Mouse (Mus musculus) liver, embryonic 13.5 days (tissue): ENCODE measurements around the gene Pelo. TPM values are rescaled to one million over a fixed set of nuclear protein-coding genes. Genes with fewer than 3 reads are reported as not detected.
A peak's percentile ranks its signal among the peaks of the same experiment; 100 is the strongest.

Source experiments
- ATAC-seq: fragments of 200-750 bp; cut with Nextera tagmentation; 2 replicates; pipeline ENCODE4 v1.8.0; 2017; ENCODE audit warnings: low read depth, mild to moderate bottlenecking, moderate number of reproducible peaks, moderate library complexity
- DNase-seq: peaks from one replicate; pipeline ENCODE4 v3.0.0; 2022
- H3K27ac ChIP-seq: fragments of 300-500 bp; sonication (generic); 2 replicates; pipeline ENCODE4 v1.5.1; 2015; ENCODE audit warnings: moderate library complexity, mild to moderate bottlenecking, inconsistent platforms
- H3K27me3 ChIP-seq: fragments of 300-500 bp; sonication (generic); 2 replicates; pipeline ENCODE4 v1.6.1; 2015; ENCODE audit warnings: mild to moderate bottlenecking, inconsistent platforms
- H3K36me3 ChIP-seq: fragments of 300-500 bp; sonication (generic); 2 replicates; pipeline ENCODE4 v1.6.1; 2015; ENCODE audit warnings: mild to moderate bottlenecking, inconsistent platforms
- H3K4me1 ChIP-seq: fragments of 300-500 bp; sonication (generic); replicated peaks from 2 replicates; pipeline ENCODE4 v1.6.1; 2015; ENCODE audit warnings: inconsistent platforms
- H3K4me2 ChIP-seq: fragments of 300-500 bp; sonication (generic); 2 replicates; pipeline ENCODE4 v1.6.1; 2015; ENCODE audit warnings: inconsistent platforms, mild to moderate bottlenecking, moderate library complexity
- H3K4me3 ChIP-seq: fragments of 300-500 bp; sonication (generic); replicated peaks from 2 replicates; pipeline ENCODE4 v1.5.1; 2015; ENCODE audit warnings: mild to moderate bottlenecking, inconsistent platforms
- H3K9ac ChIP-seq: fragments of 300-500 bp; sonication (generic); 2 replicates; pipeline ENCODE4 v1.6.1; 2015; ENCODE audit warnings: mild to moderate bottlenecking, inconsistent platforms
- H3K9me3 ChIP-seq: fragments of 300-500 bp; sonication (generic); replicated peaks from 2 replicates; pipeline ENCODE4 v1.6.1; 2016; ENCODE audit warnings: inconsistent platforms
- WGBS: fragments of 180-500 bp; shearing (Covaris S2); methylation state at CpG from one replicate; pipeline ENCODE4 v1.1.7; 2015; ENCODE audit not compliant: insufficient replicate concordance; 5-methylcytosine and 5-hydroxymethylcytosine counted together
- polyA plus RNA-seq: library from polyadenylated mRNA; unstranded; fragments of >200 nt; fragmentation: Nextera tagmentation; extraction: Ambion mirVana; gene quantifications from 2 replicates; pipeline ENCODE4 v1.2.1, GENCODE M21; 2015

The Pelo gene
- polyA plus RNA-seq = 4.3 and 5.1 TPM in 2 replicates

- Histone ChIP-seq H3K9ac (peak within 1 kb of the TSS; percentile 95), H3K4me3 (peak within 1 kb of the TSS; percentile 84), H3K4me2 (peak within 1 kb of the TSS; percentile 97), H3K4me1 (peaks cover 47% of the 10 kb centered on the region), H3K27me3 (no peaks in the 10 kb centered on the region), H3K9me3 (no peaks in the 10 kb centered on the region), H3K27ac (peak within 1 kb of the TSS; percentile 99), H3K36me3 (peaks cover 30% of the 10 kb centered on the region)
- DNase-seq = peak; percentile 94
- under 1% methylated on average over 60 of the region's 60 CpGs for WGBS
- peak; percentile 88 for ATAC-seq
Measured at GRCm38 (mm10) chr13:115090069-115090976, at the start of gene Pelo. TSS of gene Pelo (minus strand) at chr13:115090186.

DNA sequence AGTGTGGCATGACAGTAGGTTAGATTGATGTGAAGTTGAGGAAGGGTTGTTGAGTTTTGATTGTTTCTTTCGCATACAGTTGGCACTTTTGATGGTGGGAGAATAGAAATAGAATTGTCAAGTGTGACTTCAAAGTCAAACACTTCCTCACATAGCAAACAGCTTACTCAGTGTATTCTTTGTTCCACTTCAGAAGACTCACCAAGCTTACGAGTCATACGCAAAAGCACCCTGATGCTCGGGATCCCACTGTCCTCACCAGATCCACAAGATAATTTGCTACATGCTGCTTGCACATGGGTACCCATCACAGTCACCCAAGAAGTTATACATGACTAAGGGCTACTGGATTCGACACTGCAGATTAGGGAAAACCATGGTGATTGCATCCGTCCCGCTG lies 48.5 kb upstream of the Pelo start:
- WGBS = 79% methylated on average over 7 of the region's 7 CpGs
- DNase-seq (no peak), ATAC-seq (no peak)
- no peaks in the 10 kb centered on the region for H3K36me3 ChIP-seq
- H3K4me1 ChIP-seq = no peaks in the 10 kb centered on the region
- H3K4me2 ChIP-seq = no peak overlapping the region
- H3K9ac ChIP-seq = no peak overlapping the region
- no peaks in the 10 kb centered on the region for H3K9me3 ChIP-seq
- no peak overlapping the region for H3K27ac ChIP-seq
- no peak overlapping the region for H3K4me3 ChIP-seq
- no peaks in the 10 kb centered on the region for H3K27me3 ChIP-seq

GRCm38 (mm10) chr13:115136761-115137160 lies 46.8 kb upstream of the Pelo start:
- Histone ChIP-seq H3K27me3 (no peaks in the 10 kb centered on the region), H3K4me2 (no peak overlapping the region), H3K27ac (no peak overlapping the region), H3K4me3 (no peak overlapping the region), H3K9me3 (no peaks in the 10 kb centered on the region), H3K4me1 (no peaks in the 10 kb centered on the region), H3K36me3 (no peaks in the 10 kb centered on the region), H3K9ac (no peak overlapping the region)
- ATAC-seq (no peak), DNase-seq (no peak)
- 63% methylated on average over 3 of the region's 3 CpGs for WGBS

DNA sequence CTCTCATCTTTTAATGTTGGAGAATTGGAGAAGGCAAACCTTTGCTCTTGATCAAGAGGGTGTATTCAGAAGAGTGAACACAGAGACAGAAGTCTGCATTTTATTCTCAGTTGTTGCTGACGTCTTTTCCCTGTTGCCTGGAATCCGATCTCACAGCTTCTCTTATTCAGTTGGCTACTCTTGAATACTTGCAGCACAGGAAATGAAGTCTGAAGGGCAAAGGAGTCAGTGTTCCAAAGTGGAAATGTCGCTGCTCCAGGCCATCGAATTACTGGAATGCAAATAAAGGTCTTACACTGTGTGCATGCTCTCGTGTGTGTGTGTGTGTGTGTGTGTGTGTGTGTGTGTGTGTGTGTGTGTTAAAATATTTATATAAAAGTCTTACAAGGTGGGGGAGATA lies 42.4 kb upstream of the Pelo start:
- Histone ChIP-seq H3K27me3 (no peaks in the 10 kb centered on the region), H3K36me3 (no peaks in the 10 kb centered on the region), H3K27ac (no peak overlapping the region), H3K4me2 (no peak overlapping the region), H3K9me3 (no peaks in the 10 kb centered on the region), H3K4me3 (no peak overlapping the region), H3K4me1 (peaks cover 5% of the 10 kb centered on the region; the same call in 1 of the 2 replicates), H3K9ac (no peak overlapping the region)
- DNase-seq (no peak), ATAC-seq (no peak)
- 35% methylated on average over 5 of the region's 5 CpGs for WGBS

DNA sequence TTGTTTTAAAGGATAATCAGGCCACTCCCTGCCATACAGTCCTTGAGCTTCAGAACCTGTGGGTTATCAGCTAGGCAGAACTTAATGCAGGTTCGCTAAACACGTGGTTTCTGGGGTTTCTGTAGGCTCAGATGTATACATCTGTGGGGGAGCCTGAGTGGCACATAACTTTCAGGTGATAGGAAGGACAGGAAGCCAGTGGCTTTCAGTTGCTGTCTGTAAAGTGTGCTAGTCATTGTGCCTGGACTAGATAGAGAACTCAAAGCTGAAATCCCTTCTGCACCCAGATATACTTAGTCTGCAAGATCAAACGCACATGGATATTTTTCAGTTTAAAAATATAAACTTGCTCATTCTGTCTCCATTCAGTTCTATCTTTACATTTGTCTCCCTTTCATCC lies 41.4 kb upstream of the Pelo start:
- no peaks in the 10 kb centered on the region for H3K9me3 ChIP-seq
- H3K9ac ChIP-seq = no peak overlapping the region
- no peaks in the 10 kb centered on the region for H3K36me3 ChIP-seq
- no peak overlapping the region for H3K4me2 ChIP-seq
- H3K27ac ChIP-seq = no peak overlapping the region
- WGBS = 8% methylated on average over 3 of the region's 3 CpGs
- H3K4me3 ChIP-seq = no peak overlapping the region
- DNase-seq (no peak), ATAC-seq (peak; percentile 43; the same call in 1 of the 2 replicates)
- peaks cover 5% of the 10 kb centered on the region; the same call in 1 of the 2 replicates for H3K4me1 ChIP-seq
- H3K27me3 ChIP-seq = no peaks in the 10 kb centered on the region

- Histone ChIP-seq H3K4me1 (peaks cover 5% of the 10 kb centered on the region; the same call in 1 of the 2 replicates), H3K27me3 (no peaks in the 10 kb centered on the region), H3K4me2 (no peak overlapping the region), H3K9me3 (no peaks in the 10 kb centered on the region), H3K27ac (no peak overlapping the region), H3K4me3 (no peak overlapping the region), H3K36me3 (no peaks in the 10 kb centered on the region), H3K9ac (no peak overlapping the region)
- no peak for ATAC-seq
- 35% methylated on average over 2 of the region's 2 CpGs for WGBS
- DNase-seq = no peak
Measured at GRCm38 (mm10) chr13:115130035-115130434, 40.0 kb upstream of the Pelo start.

- ATAC-seq (no peak), DNase-seq (no peak)
- Histone ChIP-seq H3K27ac (no peak overlapping the region), H3K4me1 (peaks cover 5% of the 10 kb centered on the region; the same call in 1 of the 2 replicates), H3K4me3 (no peak overlapping the region), H3K36me3 (no peaks in the 10 kb centered on the region), H3K4me2 (no peak overlapping the region), H3K27me3 (no peaks in the 10 kb centered on the region), H3K9ac (no peak overlapping the region), H3K9me3 (no peaks in the 10 kb centered on the region)
- WGBS = 56% methylated on average over 1 of the region's 1 CpGs
Measured at GRCm38 (mm10) chr13:115127826-115128225, 37.8 kb upstream of the Pelo start.

DNA sequence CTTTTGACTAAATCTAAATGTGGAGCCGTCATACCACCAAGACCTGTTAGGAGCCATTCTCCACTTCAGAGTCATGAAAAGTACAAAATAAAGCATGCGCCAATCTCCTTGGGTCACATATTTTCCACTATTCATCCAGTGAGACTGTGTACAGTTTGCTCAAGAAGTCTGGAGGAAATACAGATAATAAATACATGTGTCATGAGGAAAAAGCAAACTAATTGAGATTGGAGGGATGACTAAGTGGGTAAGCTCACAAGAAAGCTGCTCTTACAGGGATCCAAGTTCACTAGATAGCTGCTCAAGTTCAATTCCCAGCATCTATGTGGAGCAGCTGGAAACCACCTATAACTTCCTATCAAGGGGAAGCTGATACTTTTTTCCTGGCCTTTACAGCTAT lies 36.5 kb upstream of the Pelo start:
- 78% methylated on average over 2 of the region's 2 CpGs for WGBS
- ATAC-seq (no peak), DNase-seq (no peak)
- Histone ChIP-seq H3K27me3 (no peaks in the 10 kb centered on the region), H3K4me2 (no peak overlapping the region), H3K9ac (no peak overlapping the region), H3K4me1 (peaks cover 5% of the 10 kb centered on the region; the same call in 1 of the 2 replicates), H3K27ac (no peak overlapping the region), H3K36me3 (no peaks in the 10 kb centered on the region), H3K4me3 (no peak overlapping the region), H3K9me3 (no peaks in the 10 kb centered on the region)

- WGBS = 69% methylated on average over 4 of the region's 4 CpGs
- Histone ChIP-seq H3K4me2 (no peak overlapping the region), H3K4me1 (no peaks in the 10 kb centered on the region), H3K36me3 (no peaks in the 10 kb centered on the region), H3K27me3 (no peaks in the 10 kb centered on the region), H3K4me3 (no peak overlapping the region), H3K27ac (no peak overlapping the region), H3K9ac (no peak overlapping the region), H3K9me3 (no peaks in the 10 kb centered on the region)
- ATAC-seq (no peak), DNase-seq (no peak)
Measured at GRCm38 (mm10) chr13:115125130-115125529, 35.1 kb upstream of the Pelo start.

GRCm38 (mm10) chr13:115124521-115124920 lies 34.5 kb upstream of the Pelo start:
- no peak for DNase-seq
- 33% methylated on average over 1 of the region's 1 CpGs for WGBS
- Histone ChIP-seq H3K27me3 (no peaks in the 10 kb centered on the region), H3K36me3 (no peaks in the 10 kb centered on the region), H3K27ac (no peak overlapping the region), H3K9me3 (no peaks in the 10 kb centered on the region), H3K4me2 (no peak overlapping the region), H3K4me1 (no peaks in the 10 kb centered on the region), H3K4me3 (no peak overlapping the region), H3K9ac (no peak overlapping the region)
- no peak for ATAC-seq

GRCm38 (mm10) chr13:115118756-115119155 lies 28.8 kb upstream of the Pelo start:
- H3K4me3 ChIP-seq = no peak overlapping the region
- no peak overlapping the region for H3K4me2 ChIP-seq
- H3K36me3 ChIP-seq = no peaks in the 10 kb centered on the region
- no peak overlapping the region for H3K9ac ChIP-seq
- no peaks in the 10 kb centered on the region for H3K4me1 ChIP-seq
- DNase-seq (no peak), ATAC-seq (no peak)
- H3K27ac ChIP-seq = no peak overlapping the region
- WGBS = 46% methylated on average over 5 of the region's 5 CpGs
- no peaks in the 10 kb centered on the region for H3K27me3 ChIP-seq
- no peaks in the 10 kb centered on the region for H3K9me3 ChIP-seq

GRCm38 (mm10) chr13:115118195-115118594 lies 28.2 kb upstream of the Pelo start:
- Histone ChIP-seq H3K4me1 (no peaks in the 10 kb centered on the region), H3K36me3 (no peaks in the 10 kb centered on the region)

More at GRCm38 (mm10) chr13:115118195-115118594, 28.2 kb upstream of the Pelo start:
- ATAC-seq (no peak), DNase-seq (no peak)
- no peaks in the 10 kb centered on the region for H3K27me3 ChIP-seq
- 63% methylated on average over 3 of the region's 3 CpGs for WGBS
- H3K4me2 ChIP-seq = no peak overlapping the region
- H3K4me3 ChIP-seq = no peak overlapping the region
- H3K9ac ChIP-seq = no peak overlapping the region
- H3K27ac ChIP-seq = no peak overlapping the region
- H3K9me3 ChIP-seq = no peaks in the 10 kb centered on the region
